Mouse (Mus musculus): Measurements from ENCODE around the gene Neurog2.

Neurog2 gene

DNA sequence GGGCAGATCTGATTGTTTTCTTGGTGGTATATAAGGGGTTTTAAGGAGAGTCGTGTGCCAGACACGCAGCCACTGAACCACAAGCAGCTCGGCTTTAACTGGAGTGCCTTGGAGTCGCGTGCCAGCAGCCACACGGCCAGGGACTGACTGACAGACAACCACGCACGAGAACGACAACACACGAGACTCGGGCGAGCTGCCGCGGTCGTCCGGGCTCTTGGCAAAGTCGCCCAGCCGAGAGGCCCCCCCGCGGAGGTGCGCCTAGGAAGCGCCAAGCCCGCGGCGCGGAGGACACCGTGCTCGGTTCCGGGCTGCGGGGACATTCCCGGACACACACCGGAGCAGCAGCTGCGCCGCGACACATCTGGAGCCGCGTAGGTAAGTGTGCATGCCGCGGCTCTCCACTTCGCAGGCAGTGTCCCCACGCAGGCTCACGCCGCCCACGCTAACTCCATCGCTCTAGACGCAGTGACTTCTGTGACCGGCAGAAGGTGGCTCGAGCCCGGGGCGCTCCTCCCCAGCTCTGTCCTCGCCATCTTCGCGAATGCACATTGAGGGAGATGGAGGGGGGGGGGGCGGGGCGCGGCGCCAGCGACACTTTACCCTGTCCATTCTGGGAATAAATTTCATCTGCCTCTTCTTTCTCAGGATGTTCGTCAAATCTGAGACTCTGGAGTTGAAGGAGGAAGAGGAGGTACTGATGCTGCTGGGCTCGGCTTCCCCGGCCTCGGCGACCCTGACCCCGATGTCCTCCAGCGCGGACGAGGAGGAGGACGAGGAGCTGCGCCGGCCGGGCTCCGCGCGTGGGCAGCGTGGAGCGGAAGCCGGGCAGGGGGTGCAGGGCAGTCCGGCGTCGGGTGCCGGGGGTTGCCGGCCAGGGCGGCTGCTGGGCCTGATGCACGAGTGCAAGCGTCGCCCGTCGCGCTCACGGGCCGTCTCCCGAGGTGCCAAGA, at the start of gene Neurog2:
Neurog2 (plus strand) TSS at position 56 of the 953 bp plus-strand sequence.
- in situ Hi-C loops (cut with MboI, MseI): loop anchor here (5.0 kb wide), 2 partner anchors 119 to 314 kb away; no protein-coding TSS in a partner anchor

DNA sequence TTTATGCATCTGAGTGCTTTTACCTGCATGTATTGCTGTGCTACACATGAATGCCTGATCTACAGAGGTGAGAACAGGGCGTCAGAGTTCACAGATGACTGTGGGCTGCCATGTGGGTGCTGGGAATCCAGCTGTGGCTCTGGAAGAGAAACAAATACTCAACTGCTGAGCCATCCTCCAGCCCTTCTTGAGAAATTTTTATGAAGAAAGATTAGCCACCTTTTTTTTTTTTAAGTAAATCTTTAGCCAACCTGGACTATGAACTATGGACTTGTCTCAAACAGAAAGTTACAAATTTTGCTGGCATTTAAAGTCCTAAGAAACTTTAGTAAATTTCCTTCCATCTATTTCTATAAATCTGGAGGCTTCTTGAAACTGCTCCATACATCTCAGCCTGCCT, 35.8 kb upstream of the Neurog2 start:
- in situ Hi-C loops (cut with MboI, MseI): no loop called here

DNA sequence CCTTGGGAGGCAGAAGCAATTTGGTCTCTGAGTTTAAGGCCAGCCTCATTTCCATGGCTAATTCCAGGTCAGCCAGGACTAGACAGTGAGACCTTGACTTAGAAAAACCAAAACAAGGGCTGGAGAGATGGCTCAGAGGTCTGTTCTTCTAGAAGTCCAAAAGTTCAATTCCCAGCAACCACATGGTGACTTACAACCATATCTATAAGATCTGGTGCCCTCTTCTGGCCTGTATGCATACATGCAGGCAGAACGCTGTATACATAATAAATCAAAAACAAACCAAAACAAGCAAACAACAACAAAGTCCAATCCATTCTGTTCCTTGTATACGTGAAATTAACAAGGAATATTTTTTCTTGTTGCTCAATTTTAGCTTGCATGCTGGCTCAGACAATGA, 24.8 kb upstream of the Neurog2 start:
- in situ Hi-C loops (cut with MboI, MseI): loop anchor here (5.0 kb wide), 1 partner anchor 41 kb away; no protein-coding TSS in a partner anchor

DNA sequence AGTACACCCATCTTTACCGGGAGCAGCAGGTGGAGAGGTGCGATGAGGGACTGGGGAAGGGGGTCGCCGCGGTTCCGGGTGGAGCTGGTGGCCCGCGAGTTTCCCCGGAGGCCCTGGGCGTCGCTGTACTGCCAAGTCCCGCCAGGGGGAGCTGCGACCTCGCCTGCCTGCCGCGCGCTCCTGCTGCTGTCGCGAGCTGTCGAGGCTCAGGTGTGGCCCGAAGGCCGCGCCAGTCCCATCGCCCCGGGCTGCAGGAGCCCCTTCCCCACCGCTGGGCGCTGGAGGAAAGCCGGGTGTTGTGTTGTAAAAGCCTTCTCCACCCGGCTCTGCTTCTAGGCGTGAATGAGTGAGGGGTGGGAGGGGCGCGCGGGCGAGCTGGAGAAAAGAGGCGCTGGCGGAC, 7.6 kb upstream of the Neurog2 start:
- in situ Hi-C loops (cut with MboI, MseI): no loop called here

GRCm38 (mm10) chr3:127625701-127626399, 7.1 kb upstream of the Neurog2 start:
- in situ Hi-C loops (cut with MboI, MseI): no loop called here

DNA sequence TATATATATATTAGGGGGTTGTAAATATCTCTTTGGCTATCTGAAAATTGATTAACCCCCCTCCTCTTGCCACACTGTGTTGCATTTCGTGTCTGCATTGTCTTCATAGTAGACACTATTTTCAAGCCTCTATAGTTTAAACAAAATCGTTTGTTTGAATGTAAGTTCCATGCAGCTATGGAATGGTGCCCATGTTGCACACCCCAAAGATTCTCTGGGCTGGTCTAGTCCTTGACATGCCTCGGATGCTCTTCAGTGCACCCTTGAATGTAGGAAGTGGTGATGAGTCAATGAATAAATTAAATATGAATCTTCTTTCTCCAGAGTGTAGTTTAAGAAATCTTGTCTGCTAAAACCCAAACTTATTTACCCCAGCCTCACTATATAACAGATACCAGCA, 6.4 kb upstream of the Neurog2 start:
- in situ Hi-C loops (cut with MboI, MseI): no loop called here

DNA sequence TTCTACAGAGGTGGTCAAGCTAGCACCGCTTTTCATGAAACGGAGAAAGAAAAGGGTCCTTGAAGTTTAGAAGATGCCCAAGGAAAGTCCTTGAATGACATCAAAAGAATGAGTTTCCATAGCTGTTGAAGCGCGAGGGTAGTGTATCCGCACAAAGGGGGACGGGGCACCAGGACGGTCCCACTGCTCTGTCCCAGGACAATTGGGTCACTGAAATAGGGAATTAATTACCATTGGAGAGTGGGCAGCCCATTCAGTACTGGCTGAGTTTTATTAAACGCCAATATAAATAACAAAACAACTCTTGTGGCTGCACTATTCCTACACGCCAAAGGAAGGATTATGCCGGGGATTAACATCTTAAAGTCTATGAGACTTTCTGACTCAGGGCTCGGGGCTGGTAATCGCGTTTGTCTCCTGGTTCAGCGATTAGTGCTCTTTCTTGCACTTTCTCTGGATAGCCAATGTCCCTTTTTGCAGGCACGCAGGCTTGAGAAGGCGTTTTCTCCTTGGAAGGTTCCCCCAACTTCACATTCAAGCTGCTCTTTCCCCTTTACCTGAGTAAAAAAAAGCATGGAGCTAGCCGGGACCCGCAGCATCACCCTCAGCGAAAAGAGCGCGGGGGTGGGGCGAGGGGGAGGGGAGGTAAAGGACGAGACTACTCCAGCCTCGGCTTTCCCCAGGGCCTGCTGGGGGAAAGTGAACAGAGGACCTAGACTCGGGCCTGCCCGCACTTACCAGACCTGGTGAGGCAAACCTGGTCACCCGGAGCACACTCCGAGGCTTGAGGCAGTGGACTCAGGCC, 5.6 kb upstream of the Neurog2 start:
- in situ Hi-C loops (cut with MboI, MseI): no loop called here

- in situ Hi-C loops (cut with MboI, MseI): no loop called here
Measured at GRCm38 (mm10) chr3:127627956-127628310, 5.0 kb upstream of the Neurog2 start.

- in situ Hi-C loops (cut with MboI, MseI): no loop called here
Measured at GRCm38 (mm10) chr3:127628311-127629184, 4.4 kb upstream of the Neurog2 start.

DNA sequence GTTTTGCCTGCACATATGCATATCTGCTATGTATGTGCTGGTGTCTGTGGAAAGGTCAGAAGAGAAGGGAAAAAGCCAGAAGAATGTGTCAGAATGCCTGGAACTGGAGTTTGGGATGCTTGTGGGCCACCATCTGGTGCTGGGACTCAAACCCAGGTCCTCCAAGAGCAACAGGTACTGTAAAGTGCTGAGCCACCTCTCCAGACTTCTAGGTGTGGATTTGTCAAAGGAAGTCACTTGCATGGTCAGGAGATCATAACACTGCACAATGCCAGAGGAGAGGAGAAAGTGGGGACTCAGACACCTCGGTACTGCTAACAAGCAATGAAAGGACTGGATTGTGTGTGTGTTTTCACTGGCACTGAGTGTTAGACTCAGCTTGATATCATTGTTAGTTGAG, 2.7 kb upstream of the Neurog2 start:
- in situ Hi-C loops (cut with MboI, MseI): loop anchor here (5.0 kb wide), 2 partner anchors 122 to 317 kb away; no protein-coding TSS in a partner anchor

GRCm38 (mm10) chr3:127630735-127631372, 2.1 kb upstream of the Neurog2 start:
- in situ Hi-C loops (cut with MboI, MseI): loop anchor here (5.0 kb wide), 2 partner anchors 121 to 316 kb away; no protein-coding TSS in a partner anchor

- in situ Hi-C loops (cut with MboI, MseI): loop anchor here (5.0 kb wide), 2 partner anchors 121 to 316 kb away; no protein-coding TSS in a partner anchor
Measured at GRCm38 (mm10) chr3:127631582-127631981, 1.4 kb upstream of the Neurog2 start.

DNA sequence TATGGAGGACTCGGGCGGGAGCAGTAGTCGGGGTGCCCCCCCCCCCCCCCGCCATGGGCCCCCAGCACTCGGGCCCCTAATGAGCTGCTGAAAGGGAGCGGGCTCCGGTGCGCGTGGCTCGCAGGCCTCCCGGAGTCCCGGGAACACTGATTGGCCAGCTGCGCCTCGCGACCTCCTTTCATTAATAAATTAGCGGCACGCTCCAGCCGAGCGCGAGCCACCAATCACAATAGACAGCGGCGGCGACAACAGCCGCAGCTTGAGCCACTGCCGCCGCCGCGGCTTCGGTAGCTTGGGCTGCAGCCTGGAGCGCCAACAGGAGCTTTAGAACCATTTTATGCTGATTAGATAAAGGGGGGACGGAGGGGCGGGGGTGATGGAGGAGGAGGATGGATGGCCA, 404 bp upstream of the Neurog2 start:
- in situ Hi-C loops (cut with MboI, MseI): loop anchor here (5.0 kb wide), 2 partner anchors 120 to 315 kb away; no protein-coding TSS in a partner anchor

- in situ Hi-C loops (cut with MboI, MseI): loop anchor here (5.0 kb wide), 2 partner anchors 118 to 313 kb away; no protein-coding TSS in a partner anchor
Measured at GRCm38 (mm10) chr3:127634101-127634983, 1.4 kb downstream of the Neurog2 start.

DNA sequence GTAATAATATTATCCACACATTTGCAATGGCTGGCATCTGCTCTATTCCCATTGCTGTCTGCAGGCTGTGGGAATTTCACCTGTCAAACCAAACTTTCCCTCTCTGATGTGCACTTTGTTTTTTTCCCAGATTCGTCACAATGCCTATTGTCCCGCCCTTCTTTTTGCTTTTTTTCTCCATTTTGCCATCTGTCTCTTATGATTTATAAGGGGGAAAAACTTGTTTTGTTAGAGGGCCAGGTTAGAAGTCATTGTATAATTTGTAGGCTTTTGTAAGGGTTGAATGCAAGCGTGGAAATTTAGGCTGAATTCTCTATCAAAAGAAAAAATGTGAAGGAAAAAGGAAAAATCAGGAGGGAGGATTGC, 2.0 kb downstream of the Neurog2 start:
- in situ Hi-C loops (cut with MboI, MseI): loop anchor here (5.0 kb wide), 2 partner anchors 117 to 312 kb away; no protein-coding TSS in a partner anchor

DNA sequence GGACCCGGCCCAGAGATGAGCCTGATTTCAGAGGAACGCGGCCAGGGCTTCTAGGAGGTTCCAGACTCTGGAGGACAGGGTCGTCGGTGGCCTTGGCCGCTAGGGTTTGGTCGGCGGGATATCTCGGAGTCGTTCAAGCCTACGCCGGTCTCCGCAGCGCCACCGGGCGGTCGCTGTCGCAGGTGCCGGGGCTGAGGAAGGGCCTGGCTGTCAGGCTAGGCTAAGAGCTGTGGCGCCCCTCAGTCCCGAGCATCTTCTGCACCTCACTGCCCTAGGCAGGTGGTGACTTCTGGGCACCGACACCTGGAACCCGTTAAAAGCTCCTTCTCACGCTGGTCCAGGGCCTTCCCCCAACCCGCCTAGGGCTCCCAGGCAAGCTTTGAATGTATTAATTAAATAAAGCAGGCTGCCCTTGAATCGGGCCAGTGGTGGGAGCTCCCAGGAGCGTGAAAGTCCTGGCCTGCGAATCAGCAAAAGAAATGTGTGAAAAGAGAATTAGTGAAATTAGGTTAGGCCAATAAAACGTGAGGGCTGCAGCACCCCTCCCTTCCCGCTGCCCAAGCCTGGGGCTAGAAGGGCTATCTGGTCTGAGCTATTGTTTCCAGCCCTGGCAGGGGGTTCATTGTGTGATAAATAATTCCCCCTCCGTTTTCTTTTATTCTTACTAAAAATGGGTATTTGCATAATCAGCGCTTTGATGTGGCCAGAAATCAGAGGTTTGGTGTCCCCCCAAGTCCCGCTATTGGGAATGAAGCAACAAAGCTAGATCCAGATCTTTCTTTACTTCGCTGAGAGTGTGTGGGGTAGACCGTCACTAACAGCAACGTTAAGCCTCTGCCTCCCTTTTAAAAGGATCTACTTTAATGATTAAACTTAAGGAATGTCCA, 7.2 kb downstream of the Neurog2 start:
- in situ Hi-C loops (cut with MboI, MseI): no loop called here

GRCm38 (mm10) chr3:127640762-127641700, 8.1 kb downstream of the Neurog2 start:
- in situ Hi-C loops (cut with MboI, MseI): no loop called here

Data from regulatory T cell (primary cell).